Mouse (Mus musculus) WW6 (cell line): ENCODE measurements around the gene Ccdc30.

Experiments used
- DNase-seq: peaks from one replicate; pipeline ENCODE4 v3.0.0-alpha.2; 2013; ENCODE audit warnings: low read depth, low spot score

The Ccdc30 gene

DNA sequence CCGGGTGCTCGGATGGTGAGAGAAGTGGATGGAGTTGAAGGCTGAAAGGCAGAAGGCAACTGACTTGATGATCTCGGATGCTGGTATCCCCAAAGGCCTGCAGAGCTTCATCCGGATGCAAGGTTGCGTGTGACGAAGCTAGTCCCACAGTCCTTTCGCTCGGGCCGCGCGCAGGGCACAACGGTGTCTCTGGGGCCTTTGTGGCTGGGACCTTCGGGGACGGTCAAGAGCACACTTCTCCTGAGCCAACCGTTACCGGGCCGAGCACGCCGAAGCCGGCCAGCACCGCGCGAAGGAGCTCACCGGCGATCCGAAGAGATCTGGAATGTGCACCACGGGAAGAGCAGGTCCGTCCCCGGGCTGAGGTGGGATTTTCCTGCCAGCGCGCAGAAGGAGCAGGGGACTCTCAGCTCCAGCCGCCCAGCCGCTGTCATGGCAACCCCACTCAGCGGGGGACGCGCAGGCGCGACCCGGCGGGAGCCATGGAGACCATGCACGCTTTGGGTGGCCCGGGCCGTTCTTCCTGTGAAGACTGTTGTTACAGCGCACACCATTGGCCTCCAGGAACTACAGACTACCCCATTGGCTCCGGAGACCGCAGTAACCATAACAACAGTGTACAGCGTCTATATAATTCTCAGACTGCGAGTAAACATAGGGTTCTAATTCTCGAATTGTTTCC is at the start of gene Ccdc30:
Ccdc30 (minus strand) TSS at position 450 of the 682 bp plus-strand sequence.
- peak; percentile 89 for DNase-seq

DNA sequence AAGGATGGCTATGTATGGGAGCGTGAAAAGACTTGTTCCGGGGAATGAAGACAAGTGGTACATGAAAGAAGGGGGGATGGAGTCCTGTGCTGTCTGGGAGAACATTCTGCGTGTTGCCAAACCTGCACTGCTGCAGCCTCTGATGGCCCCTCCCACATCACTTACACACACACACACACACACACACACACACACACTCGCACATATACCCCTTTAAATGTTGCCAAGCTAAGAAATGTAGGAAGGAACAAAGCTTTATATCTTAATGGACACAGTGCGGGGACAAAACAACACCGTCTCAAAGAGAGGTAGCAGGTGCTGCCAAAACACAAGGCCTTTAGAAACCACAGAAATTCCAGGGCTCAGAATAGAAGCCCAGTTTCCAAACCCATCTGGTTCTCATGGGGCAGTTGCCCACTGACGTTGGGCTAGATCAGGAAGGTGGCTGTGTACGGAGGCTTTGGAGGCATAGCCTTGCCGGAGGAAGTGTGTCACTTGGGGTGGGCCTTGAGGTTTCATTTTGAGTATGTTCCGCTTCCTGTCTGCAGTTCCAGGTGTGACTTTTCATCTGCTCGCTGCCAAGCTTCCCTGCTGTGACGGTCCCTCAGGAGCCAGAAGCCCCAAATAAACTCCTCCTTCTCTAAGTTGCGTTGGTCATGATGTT is 48.6 kb upstream of the Ccdc30 start:
- no peak for DNase-seq

DNA sequence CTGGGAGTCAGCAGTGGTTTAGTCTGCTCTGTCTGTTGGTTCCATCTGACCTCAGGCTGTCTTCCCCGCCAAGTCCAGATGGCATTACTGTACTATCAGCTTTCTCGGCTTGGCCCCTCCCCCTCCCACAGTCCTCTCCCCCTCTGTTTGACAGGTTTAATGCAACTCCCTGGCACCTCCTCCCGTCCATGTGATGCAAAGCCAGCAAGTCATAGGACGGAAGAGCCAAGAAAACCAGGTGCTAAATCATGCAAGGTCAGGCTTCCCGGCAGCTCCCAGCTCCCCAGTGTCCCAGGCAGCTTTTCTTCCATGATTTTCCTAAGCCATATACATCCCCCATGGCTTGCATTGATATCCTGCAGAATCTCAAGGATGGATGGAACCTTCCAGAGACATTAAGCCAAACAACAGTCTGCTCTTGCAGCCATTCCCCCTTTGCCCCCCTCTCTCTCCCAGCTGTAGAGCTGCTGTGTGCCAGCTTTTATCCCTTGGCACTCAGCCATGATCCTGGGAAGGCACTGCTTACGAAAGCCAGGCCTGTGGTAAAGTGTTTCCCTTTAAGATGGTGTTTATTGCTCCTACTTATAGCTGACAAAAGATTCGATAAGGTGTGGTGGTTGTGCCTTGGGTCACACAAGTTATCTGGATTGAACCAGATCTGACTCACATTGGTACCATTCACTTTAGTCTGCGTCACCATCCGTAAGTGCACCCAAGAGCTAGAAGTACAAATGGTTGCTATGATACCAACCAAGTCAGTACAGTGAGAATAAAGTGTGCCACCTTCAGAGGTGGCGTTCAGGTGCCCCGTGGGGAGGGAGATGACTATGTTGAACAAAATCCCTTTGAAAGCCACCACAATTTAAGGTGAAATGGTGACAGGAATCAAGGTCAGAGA is 47.8 kb upstream of the Ccdc30 start:
- no peak for DNase-seq

DNA sequence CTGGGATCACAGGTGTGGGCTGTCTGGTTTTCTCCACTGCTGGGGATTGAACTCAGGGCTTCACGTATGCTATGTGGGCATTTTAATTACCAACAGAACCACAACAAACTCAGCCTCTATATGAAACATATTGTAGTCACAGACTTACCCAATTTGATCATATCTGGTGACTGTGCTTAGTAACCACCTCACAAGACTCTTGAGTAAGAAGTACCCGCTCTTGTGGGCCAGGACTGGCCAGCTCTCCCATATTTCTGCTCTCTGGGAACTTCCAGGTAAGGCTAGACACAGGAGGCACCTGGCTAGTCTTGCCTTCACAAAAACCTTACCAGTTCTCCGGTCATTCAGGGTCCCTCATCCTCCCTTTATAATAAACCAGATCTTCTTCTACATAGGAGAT is 47.1 kb upstream of the Ccdc30 start:
- no peak for DNase-seq

DNA sequence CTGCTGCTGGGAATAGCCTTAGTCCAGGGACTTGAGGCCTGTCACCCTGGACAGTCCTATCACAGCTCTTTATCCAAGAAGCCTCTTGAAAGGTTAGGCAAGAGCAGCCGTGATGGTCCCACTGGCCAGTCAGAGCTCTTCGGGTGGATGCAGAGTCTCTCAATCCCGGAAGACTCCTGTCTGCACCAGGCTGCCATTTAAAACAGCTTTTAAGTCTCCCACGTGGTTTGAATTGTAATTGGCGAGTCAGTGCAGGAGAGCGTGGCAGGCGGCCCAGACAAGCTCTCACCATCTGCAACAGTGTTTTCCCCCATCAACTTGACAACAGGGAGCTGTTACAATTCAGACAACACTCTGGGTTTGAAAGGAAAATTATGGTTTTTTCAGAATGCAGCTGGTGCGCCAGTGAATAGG is 45.4 kb upstream of the Ccdc30 start:
- no peak for DNase-seq

DNA sequence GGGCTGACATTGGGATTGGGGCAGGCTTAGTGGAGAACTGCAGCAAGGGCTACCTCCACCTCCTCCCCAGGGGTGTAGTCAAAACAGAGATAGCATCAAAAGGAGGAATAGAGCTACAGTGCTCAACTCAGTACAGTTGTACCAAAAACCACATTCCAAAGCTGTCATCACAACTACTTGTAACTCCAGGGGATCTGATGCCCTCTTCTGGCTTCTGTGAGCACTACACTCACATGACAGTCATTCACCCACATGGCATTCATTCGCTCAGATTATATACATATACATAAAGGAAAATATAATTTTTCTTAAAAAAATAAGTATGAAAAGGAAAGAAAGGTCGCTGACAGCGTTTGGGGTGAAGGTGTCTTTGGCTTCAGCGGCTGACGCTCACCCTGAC is 45.0 kb upstream of the Ccdc30 start:
- DNase-seq, result no peak

DNA sequence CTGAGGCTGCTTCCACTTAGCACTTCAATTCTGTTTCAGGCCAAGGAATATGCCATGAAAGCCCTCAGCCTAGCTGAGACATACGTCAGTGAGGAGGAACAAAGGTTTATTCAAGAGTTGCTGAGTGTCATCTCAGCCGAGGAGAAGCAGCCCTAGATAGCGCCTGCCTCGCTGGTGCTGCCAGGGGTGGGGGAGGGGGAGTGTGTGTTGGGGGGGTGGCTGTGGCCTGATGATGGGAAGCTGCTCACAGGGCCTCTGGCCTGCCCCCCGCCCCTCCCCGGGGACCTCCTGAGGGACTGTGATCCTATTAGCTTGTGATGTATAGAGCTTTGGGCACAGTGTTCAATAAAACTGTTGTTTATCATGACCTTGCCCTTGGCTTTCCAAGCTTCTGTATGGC is 38.2 kb upstream of the Ccdc30 start:
- DNase-seq, result no peak

DNA sequence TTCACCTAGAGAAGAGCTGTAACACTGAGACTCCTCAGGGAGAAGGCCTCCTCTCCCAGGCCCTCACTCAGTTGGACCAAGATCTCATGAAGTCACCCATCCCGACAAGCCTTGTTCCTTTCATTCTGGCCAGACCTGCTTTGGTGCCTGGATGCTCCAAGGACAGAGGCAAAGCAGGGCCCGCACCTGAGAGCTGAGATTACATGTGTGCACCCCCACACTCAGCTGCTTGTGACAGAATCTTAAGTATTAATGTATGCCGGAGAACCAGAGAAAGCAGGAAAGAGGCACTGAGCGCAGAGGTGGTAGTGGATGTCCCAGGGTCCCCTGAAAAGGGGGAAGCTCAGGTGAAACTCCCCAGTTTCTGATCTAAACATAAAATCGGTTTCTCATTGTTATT is 37.8 kb upstream of the Ccdc30 start:
- no peak for DNase-seq

DNA sequence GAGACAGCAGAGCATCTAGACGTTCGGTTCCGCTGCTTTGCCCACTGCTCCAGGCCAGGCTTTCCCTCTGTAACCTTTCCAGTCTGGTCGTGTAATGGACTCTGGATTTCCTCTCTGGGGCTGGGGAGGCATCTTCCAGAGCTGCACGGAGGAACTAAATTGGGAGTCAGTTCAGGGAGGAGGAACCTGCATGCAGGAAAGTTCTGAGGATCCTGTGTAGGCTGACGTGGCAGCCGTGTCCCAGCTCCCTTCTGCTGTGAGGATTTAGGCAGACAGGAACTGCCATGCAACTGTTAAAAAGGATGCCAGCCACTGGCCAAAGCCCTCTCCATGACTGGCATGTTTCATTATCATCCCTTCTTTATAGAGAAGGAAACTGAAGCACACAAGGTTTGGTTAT is 35.1 kb upstream of the Ccdc30 start:
- no peak for DNase-seq

DNA sequence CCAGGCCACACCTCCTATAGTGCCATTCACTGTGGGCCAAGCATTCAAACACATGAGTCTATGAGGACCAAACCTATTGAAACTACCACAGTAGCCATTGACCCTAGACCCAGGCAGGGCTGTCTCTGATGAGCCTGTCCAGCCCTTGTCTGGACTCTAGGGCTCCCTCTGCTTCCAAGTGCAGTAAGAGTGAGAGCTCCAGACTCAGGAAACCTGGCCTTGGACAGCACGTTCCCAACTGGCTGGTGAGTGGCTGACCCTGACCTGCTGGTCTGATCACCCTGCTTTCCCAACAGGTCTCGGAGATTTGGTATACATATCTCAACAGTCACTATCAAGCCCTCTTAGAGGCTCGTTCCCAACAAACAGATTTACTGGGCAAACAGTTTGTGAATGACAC is 32.5 kb upstream of the Ccdc30 start:
- DNase-seq, result no peak

DNA sequence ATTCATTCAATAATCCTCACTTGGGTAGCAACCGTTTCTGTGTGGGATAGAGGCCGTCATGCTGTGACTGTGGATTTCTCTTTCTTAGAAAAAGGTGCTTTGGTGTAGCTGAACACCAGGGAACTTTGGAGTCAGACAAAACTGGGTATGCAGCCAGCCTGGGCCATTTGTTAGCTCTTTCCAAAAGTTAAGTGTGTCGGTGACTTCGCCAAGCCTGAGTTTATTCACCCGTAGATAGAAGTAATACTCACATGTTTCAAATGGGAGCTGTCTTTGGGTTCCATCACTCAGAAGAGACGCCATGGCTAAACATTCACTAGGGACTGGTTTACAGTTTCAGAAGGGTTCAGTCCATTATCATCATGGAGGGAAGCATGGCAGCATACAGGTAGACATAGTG is 31.9 kb upstream of the Ccdc30 start:
- DNase-seq, result no peak

DNA sequence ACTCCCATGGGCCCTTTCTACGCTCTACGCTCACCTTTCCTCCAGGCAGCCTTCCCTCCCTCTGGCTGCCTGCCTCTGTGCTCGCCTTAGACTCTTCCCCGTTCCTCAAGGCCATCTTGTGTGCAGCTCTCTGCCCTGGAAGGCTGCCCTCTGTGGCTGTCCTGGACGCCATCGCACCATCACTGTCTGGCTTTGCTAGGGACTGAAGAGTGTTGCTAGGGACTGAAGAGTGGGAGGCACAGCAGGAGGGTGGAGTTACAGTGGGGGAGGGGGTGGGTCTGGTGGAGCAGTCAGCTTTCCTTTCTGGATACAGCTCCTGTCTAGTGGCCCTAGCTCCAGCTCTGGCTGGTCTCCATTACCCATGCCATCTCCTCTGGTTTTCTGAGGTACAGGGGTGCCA is 27.2 kb upstream of the Ccdc30 start:
- no peak for DNase-seq

DNA sequence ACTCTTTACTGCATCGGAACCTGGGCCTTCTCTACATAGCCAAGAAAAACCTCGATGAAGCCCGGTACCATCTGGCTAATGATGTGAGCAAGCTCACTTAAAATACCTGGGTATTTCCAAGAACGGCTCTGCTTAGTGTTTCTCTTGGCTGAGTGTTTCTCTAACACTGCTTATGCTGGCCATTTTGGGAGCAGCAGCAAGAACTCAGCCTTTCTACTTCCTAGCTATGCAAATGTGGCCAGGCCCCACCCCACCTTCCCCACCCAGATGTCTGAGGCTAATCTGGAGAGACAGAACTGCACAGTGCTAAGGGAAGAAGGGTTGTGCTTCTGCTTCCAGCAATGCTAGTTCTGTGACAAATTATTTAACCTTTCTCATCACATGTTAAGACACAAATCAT is 26.5 kb upstream of the Ccdc30 start:
- DNase-seq, result no peak

DNA sequence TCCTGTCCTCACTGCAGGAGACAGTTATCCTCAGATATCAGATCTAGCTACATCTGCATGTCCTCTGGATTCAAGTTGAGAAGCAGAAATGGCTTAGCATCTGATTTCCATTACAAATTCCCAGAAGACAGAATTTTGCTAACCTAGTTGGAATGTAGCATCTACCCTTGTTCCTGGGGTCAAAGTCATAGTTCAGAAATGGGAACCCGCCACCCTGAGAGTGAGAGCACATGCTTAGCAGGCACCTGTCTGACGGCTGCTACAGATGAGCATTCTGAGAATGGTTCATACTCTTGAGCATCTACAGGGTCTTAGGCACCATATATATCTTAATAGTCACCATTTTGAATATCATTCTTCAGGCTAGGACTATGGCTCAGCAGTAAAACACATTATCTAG is 22.6 kb upstream of the Ccdc30 start:
- no peak for DNase-seq

DNA sequence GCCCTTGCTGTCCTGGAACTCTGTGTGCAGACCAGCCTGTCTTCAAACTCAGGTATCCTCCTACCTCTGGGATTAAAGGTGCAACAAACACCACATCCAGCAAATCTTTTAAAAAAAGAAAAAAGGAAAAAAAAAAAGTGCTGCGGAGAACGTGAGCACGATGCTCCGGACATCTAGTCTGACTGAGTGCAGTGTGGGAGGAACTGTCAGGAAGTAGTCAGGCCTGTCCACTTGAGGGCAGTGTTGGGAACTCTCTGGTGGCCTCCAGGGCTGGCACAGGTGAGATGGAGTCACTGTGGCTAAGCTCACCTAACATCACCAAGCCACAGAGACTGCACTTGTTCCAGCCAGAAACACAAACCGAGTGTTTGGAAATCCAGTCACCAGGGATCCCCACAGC is 15.4 kb upstream of the Ccdc30 start:
- DNase-seq, result no peak

DNA sequence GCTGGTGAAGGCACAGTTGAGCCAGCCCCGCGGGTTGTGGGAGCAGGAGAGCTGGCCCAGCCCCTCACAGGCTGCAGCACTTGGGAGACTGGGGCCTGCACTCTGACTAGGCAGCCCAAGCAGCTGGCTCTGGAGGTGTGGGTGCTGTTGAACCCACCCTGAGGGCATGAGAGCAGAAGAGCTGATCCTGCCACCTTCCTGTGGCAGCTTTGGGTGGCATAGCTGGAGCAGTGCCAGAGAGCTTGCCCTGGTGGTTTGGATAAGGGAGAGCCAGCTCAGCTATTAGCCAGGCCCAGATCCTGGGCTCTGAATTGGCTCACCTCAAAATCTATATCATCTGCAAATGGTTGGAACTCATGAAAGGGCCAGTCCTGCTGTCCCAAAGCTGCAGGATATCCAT is 12.4 kb upstream of the Ccdc30 start:
- no peak for DNase-seq

DNA sequence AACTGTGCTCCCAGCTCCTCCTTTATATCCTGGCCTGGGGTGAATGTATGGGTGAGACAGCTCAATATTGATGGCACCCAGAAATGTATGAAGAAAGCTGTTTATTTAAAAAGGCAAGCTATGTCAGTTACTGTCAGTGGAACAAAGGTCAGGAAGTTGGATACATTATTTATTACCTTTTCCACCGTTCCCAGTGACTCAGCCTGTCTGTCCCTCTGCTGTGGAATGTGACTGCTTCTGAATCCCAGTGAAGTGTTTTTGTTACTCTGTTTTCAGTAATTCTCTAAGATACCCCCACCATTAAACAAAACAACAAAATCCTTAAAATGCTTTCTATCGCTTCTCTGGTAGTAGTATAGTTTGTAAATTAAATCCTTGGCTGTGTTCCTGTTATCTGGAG is 10.3 kb upstream of the Ccdc30 start:
- no peak for DNase-seq

DNA sequence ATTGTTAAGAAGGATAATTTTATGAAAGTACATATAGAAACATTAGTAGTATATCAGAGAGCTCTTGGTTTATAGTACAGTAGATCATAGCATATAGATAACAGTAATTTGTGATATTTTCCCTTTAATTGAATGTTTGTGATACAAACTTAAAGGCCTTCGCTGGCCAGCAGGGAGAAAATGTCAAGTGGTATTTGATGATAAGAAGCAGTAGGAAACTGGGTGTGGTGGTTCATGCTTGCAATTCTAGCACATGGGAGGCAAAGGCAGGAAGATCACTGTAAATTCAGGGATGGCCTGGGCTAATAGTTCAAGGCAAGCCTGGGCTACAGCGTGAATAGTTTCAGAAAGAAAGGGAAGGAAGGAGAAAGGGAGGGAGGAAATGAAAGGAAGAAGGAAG is 9.8 kb upstream of the Ccdc30 start:
- DNase-seq, result no peak

DNA sequence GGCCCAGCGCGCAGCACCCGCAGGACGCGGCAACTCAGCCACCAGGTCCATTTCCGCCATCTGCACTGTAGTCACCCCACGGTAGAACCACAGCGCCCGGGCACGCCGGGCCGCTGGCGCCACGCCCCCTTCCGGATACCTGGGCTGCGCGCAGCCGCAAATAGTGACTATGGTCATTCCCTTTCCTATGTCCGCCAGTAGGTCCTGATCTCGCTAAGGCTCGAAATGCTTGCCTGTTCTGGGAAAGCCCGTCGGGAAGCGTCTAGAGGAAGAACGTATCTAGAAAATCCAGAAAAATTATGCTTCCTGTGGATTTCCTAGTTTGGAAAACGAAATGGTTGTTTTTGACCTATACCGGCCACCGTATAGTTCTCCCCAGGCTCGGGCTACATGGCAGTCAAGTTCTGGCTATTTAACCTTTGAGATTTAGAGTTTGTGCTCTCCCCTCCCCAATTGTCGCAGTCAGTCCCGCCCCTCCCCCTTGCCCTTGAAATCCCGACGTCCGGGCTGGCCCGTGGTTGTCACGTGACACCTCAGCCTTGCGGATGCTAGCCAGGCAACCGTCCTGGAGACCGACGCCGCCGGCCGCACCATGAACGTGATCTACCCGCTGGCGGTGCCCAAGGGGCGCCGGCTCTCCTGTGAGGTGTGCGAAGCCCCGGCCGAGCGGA is 7.1 kb upstream of the Ccdc30 start, which contains the start of the genes Ppcs and Zmynd12:
Ppcs (minus strand) TSS at position 127 of the 671 bp plus-strand sequence.
Zmynd12 (plus strand) TSS at position 521 of the 671 bp plus-strand sequence.
- peak; percentile 91 for DNase-seq

DNA sequence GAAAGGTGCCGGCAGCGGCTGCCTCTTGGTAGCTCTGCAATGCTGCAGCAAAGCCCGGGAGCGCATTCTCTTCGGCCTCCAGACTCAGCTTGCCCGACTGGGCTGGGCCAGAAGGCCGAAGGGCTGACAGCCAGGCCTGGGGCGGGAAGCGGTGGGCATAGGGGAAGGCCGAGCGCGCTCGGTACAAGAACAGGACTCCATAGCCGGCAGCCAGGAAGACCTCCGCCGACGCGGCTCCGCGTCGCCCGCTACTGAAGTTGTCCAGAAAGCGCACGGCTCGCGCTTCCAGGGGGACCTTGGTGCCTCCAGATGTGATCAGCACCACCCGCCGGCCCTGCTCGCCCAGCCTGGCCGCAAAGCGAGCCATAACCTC is 6.6 kb upstream of the Ccdc30 start:
- DNase-seq, result no peak

DNA sequence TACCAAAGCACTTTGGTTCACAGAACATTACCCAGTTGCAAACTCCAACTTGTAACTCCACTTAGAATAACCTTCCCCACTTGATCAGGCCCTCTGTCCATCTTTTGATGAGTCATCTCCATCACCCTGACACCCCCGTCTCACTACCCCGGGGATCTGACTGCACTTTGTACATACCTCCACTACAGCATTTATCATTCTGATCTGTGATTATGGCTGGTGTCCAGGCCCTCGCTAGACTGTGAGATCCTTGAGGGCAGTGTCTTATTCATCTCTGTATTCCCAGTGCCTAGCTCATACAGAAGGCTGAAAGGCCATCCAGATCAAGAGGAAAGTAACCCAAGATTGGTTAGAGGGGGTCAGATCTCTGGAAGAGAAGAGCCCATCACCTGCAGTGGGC is 5.9 kb upstream of the Ccdc30 start:
- DNase-seq, result no peak

DNA sequence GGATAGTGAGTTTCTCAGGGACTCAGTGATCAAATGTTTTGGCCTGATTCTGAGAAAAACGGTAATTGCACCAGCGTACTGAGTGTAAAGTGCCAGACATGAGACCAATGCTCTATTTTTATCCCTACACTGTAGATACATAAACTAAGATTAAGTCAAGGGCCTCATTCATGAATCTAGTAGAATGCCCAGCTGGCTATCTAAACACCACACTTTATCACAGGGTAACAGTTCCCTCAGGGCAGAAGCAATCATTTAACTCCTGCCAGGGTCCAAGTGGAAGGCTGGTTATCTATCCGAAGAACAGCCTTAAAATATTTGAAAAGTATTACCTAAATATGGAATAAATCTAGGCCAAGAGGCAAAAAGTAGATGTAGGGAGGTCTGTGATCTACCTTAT is 2.6 kb upstream of the Ccdc30 start:
- DNase-seq, result no peak
